Mouse (Mus musculus): ENCODE measurements around the gene Txndc17.
A peak's percentile ranks its signal among the peaks of the same experiment; 100 is the strongest.
"Not testable (repeated sequence)": the region's sequence is repeated elsewhere in the genome, so short reads cannot be mapped to it uniquely, and the experiment has no call there.

Txndc17 gene

GRCm38 (mm10) chr11:72207204-72207833 lies at the start of gene Txndc17, which contains the start of gene 4933427D14Rik:
Gene Txndc17, plus strand, starts transcription at chr11:72207547.
Gene 4933427D14Rik, minus strand, starts transcription at chr11:72207459.
- peak; percentile 84 for DNase-seq

- DNase-seq, result no peak
Observed at GRCm38 (mm10) chr11:72163198-72163597, 44.1 kb upstream of the Txndc17 start.

- DNase-seq, result no peak
Observed at GRCm38 (mm10) chr11:72169871-72170270, 37.5 kb upstream of the Txndc17 start.

GRCm38 (mm10) chr11:72171906-72172305 lies 35.4 kb upstream of the Txndc17 start:
- not testable (repeated sequence) for DNase-seq

- no peak for DNase-seq
Observed at GRCm38 (mm10) chr11:72173506-72173905, 33.8 kb upstream of the Txndc17 start.

- DNase-seq, result no peak
Observed at GRCm38 (mm10) chr11:72174721-72175120, 32.6 kb upstream of the Txndc17 start.

GRCm38 (mm10) chr11:72175966-72176365 lies 31.4 kb upstream of the Txndc17 start:
- no peak for DNase-seq

GRCm38 (mm10) chr11:72176553-72176952 lies 30.8 kb upstream of the Txndc17 start:
- DNase-seq, result no peak

- no peak for DNase-seq
Observed at GRCm38 (mm10) chr11:72180556-72180955, 26.8 kb upstream of the Txndc17 start.

GRCm38 (mm10) chr11:72181136-72181535 lies 26.2 kb upstream of the Txndc17 start:
- no peak for DNase-seq

- no peak for DNase-seq
Observed at GRCm38 (mm10) chr11:72184252-72184651, 23.1 kb upstream of the Txndc17 start.

- no peak for DNase-seq
Observed at GRCm38 (mm10) chr11:72190857-72191256, 16.5 kb upstream of the Txndc17 start.

- DNase-seq, result no peak
Observed at GRCm38 (mm10) chr11:72194259-72194658, 13.1 kb upstream of the Txndc17 start.

- DNase-seq, result no peak
Observed at GRCm38 (mm10) chr11:72196506-72196905, 10.8 kb upstream of the Txndc17 start.

- no peak for DNase-seq
Observed at GRCm38 (mm10) chr11:72203440-72203839, 3.9 kb upstream of the Txndc17 start.

- DNase-seq, result no peak
Observed at GRCm38 (mm10) chr11:72205256-72205655, 2.1 kb upstream of the Txndc17 start.

GRCm38 (mm10) chr11:72206341-72207203 lies 775 bp upstream of the Txndc17 start, which contains the start of gene Gm43951:
Gene Gm43951, minus strand, starts transcription at chr11:72206840.
- no peak for DNase-seq

- DNase-seq, result no peak
Observed at GRCm38 (mm10) chr11:72207834-72208377, 559 bp downstream of the Txndc17 start.

- peak; percentile 93 for DNase-seq
Observed at GRCm38 (mm10) chr11:72214591-72215409, 7.5 kb downstream of the Txndc17 start.

- DNase-seq, result peak; percentile 88
Observed at GRCm38 (mm10) chr11:72215410-72215797, 8.1 kb downstream of the Txndc17 start, which contains the start of gene Med31. Gene Med31, minus strand, starts transcription at chr11:72215592.

- no peak for DNase-seq
Observed at GRCm38 (mm10) chr11:72217116-72217515, 9.8 kb downstream of the Txndc17 start.

GRCm38 (mm10) chr11:72221278-72221677 lies 13.9 kb downstream of the Txndc17 start:
- peak; percentile 67 for DNase-seq

GRCm38 (mm10) chr11:72223414-72223813 lies 16.1 kb downstream of the Txndc17 start:
- DNase-seq, result no peak
